In genomic region chr17:5052091-5052799, GRCm38 (mm10) we compare ENCODE assay signal across 26 mouse cellular contexts. TPM values are rescaled to one million over a fixed set of nuclear protein-coding genes. Genes with fewer than 3 reads are reported as not detected.
A peak's percentile ranks its signal among the peaks of the same experiment; 100 is the strongest.
DNase-seq lines count a peak whose midpoint lies in the region; ATAC-seq and TF ChIP-seq lines count a peak whose summit lies in the region.
"Had no signal": no experiment of that assay in that cellular context is flagged by ENCODE, and none has a peak within 500 bp of the region (broad histone marks: within the 10 kb centered on the region; RNA-seq: fewer than 3 reads in every experiment).

No protein-coding gene starts in this region.

- no peak overlapping the region for H3K4me2 ChIP-seq in lung, embryonic 14.5 days
- H3K4me2 ChIP-seq: embryonic facial prominence, embryonic 13.5 days; forebrain, embryonic 13.5 days; hindbrain, embryonic 12.5 days; hindbrain, embryonic 15.5 days had no signal

- peak overlapping the region; percentile 18; the same call in 1 of the 2 replicates for H3K27ac ChIP-seq in lung, embryonic 14.5 days (ENCODE audit: low read depth)
- H3K27ac ChIP-seq: embryonic facial prominence, embryonic 13.5 days; forebrain, embryonic 10.5 days; forebrain, embryonic 13.5 days; heart, adult 2 months; heart, embryonic 10.5 days; heart, embryonic 13.5 days; hindbrain, embryonic 12.5 days; hindbrain, embryonic 15.5 days had no signal

- no peaks in the 10 kb centered on the region for H3K36me3 ChIP-seq in lung, embryonic 14.5 days (ENCODE audit: insufficient read depth)
- H3K36me3 ChIP-seq in E14TG2a.4 (ENCODE audit: insufficient read depth, low read length), result peaks cover 9% of the 10 kb centered on the region; the same call in 1 of the 2 replicates
- H3K36me3 ChIP-seq: heart, embryonic 10.5 days; hindbrain, embryonic 12.5 days; hindbrain, embryonic 15.5 days had no signal

- H3K9me3 ChIP-seq in lung, embryonic 14.5 days (ENCODE audit: low read depth, low read length), result no peaks in the 10 kb centered on the region
- no peaks in the 10 kb centered on the region for H3K9me3 ChIP-seq in E14TG2a.4 (ENCODE audit: low read length)
- H3K9me3 ChIP-seq: embryonic facial prominence, embryonic 13.5 days; forebrain, embryonic 10.5 days; forebrain, embryonic 13.5 days; heart, embryonic 10.5 days; heart, embryonic 13.5 days; hindbrain, embryonic 12.5 days; hindbrain, embryonic 15.5 days had no signal

- 0 out of 2 replicates have a peak, but pooled peaks have one; percentile 28 for ATAC-seq in lung, embryonic 14.5 days (ENCODE audit: insufficient read depth)
- ATAC-seq: forebrain, embryonic 16.5 days had no signal

- WGBS in lung, embryonic 14.5 days, result 38% methylated on average over 10 of the region's 10 CpGs

- no peak for TF ChIP-seq CTCF in lung, embryonic 14.5 days (IDR thresholded peaks at IDR 0.05; ENCODE audit: low read depth)
- no peak for TF ChIP-seq CTCF in E14TG2a.4 (conservative IDR thresholded peaks at IDR 0.05; ENCODE audit: low read length)

- no peak overlapping the region for H3K9ac ChIP-seq in lung, embryonic 14.5 days
- H3K9ac ChIP-seq: embryonic facial prominence, embryonic 13.5 days; forebrain, embryonic 13.5 days; heart, embryonic 13.5 days; hindbrain, embryonic 15.5 days had no signal

- H3K4me1 ChIP-seq in lung, embryonic 14.5 days (ENCODE audit: insufficient read depth), result peaks cover 39% of the 10 kb centered on the region
- peaks cover 61% of the 10 kb centered on the region for H3K4me1 ChIP-seq in E14TG2a.4 (replicated peaks; ENCODE audit: low read depth, low read length)

- H3K27me3 ChIP-seq in lung, embryonic 14.5 days (ENCODE audit: insufficient read depth, low read length), result no peaks in the 10 kb centered on the region
- no peaks in the 10 kb centered on the region for H3K27me3 ChIP-seq in E14TG2a.4 (ENCODE audit: insufficient read depth, low read length)
- H3K27me3 ChIP-seq: CH12.LX; embryonic facial prominence, embryonic 13.5 days; forebrain, embryonic 13.5 days; hindbrain, embryonic 12.5 days; hindbrain, embryonic 15.5 days had no signal

- peak; percentile 47 for DNase-seq in lung, embryonic 14.5 days
- DNase-seq in lung, postnatal 10 days, result no peak
- DNase-seq in ES-CJ7 (ENCODE audit: low read depth, low spot score) (peak; percentile 56), ZHBTc4 (ENCODE audit: low read depth, low spot score) (peak; percentile 90)
- DNase-seq in kidney, adult 11 months, result no peak
- no peak for DNase-seq in urinary bladder, adult 2 months (ENCODE audit: low spot score)
- DNase-seq in layer of hippocampus, adult 18-20 months (ENCODE audit: low spot score in 2 of 2), result no peak
- DNase-seq: adrenal gland, postnatal 10 days; adrenal gland, postnatal 36 days; B cell, adult 2 months; cerebellum, adult 2 months; cerebellum, adult 9-11 months; cerebellum, postnatal 25 days; gastrocnemius, postnatal 10 days; gastrocnemius, postnatal 36 days; heart, adult 2 months had no signal

- H3K4me3 ChIP-seq in lung, embryonic 14.5 days (ENCODE audit: low read depth, low read length), result no peak overlapping the region
- 0 out of 2 replicates have a peak overlapping the region, but pooled peaks have one; percentile 49 for H3K4me3 ChIP-seq in E14TG2a.4 (replicated peaks; ENCODE audit: low read length)
- H3K4me3 ChIP-seq: embryonic facial prominence, embryonic 13.5 days; forebrain, embryonic 10.5 days; forebrain, embryonic 13.5 days; heart, adult 2 months; heart, embryonic 10.5 days; heart, embryonic 13.5 days; hindbrain, embryonic 12.5 days; hindbrain, embryonic 15.5 days had no signal

RNA-seq across cellular contexts. Expression of gene Arid1b, which starts 58.1 kb away (rescaled TPM):
- 17.3 and 17.4 TPM in 2 replicates for polyA plus RNA-seq in lung, embryonic 14.5 days (2014; fragmentation: Nextera tagmentation; extraction: Ambion mirVana)
- polyA plus RNA-seq in urinary bladder, adult 2 months (2012; rRNA removed), result 10.8 and 19.0 TPM in 2 replicates
- 100 to 1,000 TPM; 103 to 108 TPM for total RNA-seq in layer of hippocampus, adult 18-20 months (2021)

Comparison
In these comparisons a context has a peak if more than half of its experiments do, and no peak if none do; other contexts are left out.
1. DNase-seq: peak in lung, embryonic 14.5 days (single experiment), ES-CJ7 (single experiment) and ZHBTc4 (single experiment); none in lung, postnatal 10 days (single experiment), kidney, adult 11 months (single experiment), urinary bladder, adult 2 months (single experiment) and layer of hippocampus, adult 18-20 months (0 of 2).